Mouse (Mus musculus): Measurements from ENCODE around the gene Slc7a6os.

DNA sequence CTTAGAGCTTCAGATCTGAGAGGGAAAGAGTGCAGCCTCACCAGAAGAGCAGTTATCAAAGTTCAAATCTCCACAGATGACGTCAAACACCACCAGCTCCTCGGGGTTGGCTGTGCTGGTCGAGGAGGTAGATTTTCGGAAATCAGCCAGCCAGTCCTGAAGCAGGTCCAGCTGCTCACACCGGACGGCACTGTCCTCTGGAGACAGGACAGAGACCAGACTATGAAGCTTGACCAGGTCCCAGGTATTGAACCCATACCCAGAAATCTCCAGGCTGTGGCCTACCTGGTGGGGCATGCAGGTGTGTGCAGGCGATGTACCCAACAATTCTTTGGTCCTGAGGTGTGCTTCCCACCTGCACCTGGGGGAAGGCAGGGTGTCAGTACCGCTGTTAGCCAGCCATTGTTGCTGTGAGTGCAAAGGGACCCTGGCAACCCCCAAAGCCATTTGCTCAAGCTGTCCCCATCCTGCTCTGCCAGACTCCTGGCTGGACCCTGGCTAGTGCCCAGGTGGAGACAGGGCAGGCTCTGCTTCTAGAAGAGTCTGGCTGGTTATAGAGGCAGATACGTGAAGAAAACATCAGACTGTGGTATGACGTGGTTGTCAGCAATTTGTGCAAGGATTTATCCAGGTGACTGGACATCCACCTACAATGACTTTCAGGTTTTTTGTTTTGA is 49.0 kb upstream of the Slc7a6os start:
- no peak for TF ChIP-seq CTCF (IDR thresholded peaks at IDR 0.05; ENCODE audit: insufficient read depth, low read length)
- TF ChIP-seq POLR2A (IDR thresholded peaks at IDR 0.05; ENCODE audit: borderline replicate concordance, extremely low read depth, low read depth, low read length): no peak
